In the genomic region with DNA sequence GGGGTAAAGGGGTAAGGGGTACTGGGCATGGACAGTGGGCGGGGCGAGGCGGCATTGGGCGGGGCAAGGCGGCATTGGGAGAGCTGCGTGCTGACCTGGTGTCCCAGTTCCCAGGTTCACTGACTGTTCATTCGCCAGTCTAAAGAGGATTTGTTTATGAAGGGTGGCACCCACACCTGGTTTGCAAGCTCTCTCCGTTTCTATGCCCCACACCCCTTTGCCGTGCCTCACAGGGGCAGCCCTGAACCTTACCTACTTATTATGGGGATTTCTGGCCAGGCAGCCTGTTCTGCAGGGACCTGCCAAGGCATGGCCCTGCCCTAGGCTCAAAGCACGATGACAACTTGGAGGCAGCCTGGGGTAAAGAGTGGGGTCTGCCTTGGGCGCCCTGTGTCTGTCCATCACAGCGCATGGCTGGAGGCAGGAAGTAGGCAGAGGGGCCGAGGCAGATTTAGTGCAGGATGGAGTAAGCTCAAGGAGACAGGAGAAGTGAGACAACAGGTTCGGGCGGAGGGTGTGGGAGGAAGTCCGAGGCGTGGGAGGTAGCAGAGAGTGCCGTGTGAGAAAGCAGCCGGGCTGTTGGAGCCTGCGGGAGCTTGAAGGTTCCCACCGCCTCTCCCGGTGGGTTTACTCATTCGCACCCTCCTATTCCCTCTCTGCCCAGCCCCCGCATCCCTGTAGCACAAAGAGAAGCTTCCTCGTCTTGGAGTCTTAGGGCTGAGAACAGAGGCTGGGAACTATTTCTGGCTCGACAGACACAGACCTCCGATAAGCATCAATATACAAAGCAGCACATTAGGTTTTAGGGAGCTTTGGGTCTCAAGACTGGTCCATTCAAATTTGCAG, we compare ENCODE assay signal across 8 mouse cellular contexts. TPM values are rescaled to one million over a fixed set of nuclear protein-coding genes. Genes with fewer than 3 reads are reported as not detected.
DNase-seq lines count a peak whose midpoint lies in the region; ATAC-seq and TF ChIP-seq lines count a peak whose summit lies in the region.

No protein-coding gene starts in this region.

- no peak overlapping the region for H3K27ac ChIP-seq in thymus, adult 2 months (ENCODE audit: control insufficient read depth, insufficient read depth, low read length)
- no peak overlapping the region for H3K27ac ChIP-seq in forebrain, embryonic 16.5 days (ENCODE audit: low read length)
- no peak overlapping the region for H3K27ac ChIP-seq in neural tube, embryonic 15.5 days (replicated peaks)

- ATAC-seq in forebrain, embryonic 16.5 days: peak; percentile 30; the same call in 1 of the 2 replicates
- ATAC-seq in inflammation-experienced regulatory T-cells, adult 6 months: peak; percentile 78
- ATAC-seq in neural tube, embryonic 15.5 days (ENCODE audit: low FRiP score): 0 out of 2 replicates have a peak, but pooled peaks have one; percentile 15

- intact Hi-C loops in gastrocnemius, postnatal 36 days (cut with DNase I): no loop called here

- peak; percentile 33 for DNase-seq in thymus, adult 2 months
- no peak for DNase-seq in thymus, postnatal 10 days (ENCODE audit: low spot score in 2 of 2)
- no peak for DNase-seq in lung, adult 2 months
- no peak for DNase-seq in Muller cell, postnatal 12 days (ENCODE audit: inconsistent ontology term)
- DNase-seq in gastrocnemius, postnatal 36 days: no peak

- TF ChIP-seq CTCF in thymus, adult 2 months (IDR thresholded peaks at IDR 0.05; ENCODE audit: borderline replicate concordance, control insufficient read depth, extremely low read depth, insufficient read depth, low read length, poor library complexity): peak; percentile 28; the same call in 1 of the 2 replicates
- TF ChIP-seq CTCF in lung, adult 2 months (IDR thresholded peaks at IDR 0.05; ENCODE audit: insufficient read depth, low read length): no peak

- peak overlapping the region; percentile 47 for H3K4me2 ChIP-seq in forebrain, embryonic 16.5 days (ENCODE audit: low read length)
- peak overlapping the region; percentile 48 for H3K4me2 ChIP-seq in neural tube, embryonic 15.5 days

- H3K4me1 ChIP-seq in thymus, adult 2 months (replicated peaks; ENCODE audit: control insufficient read depth, insufficient read depth, low read length): peaks cover 17% of the 10 kb centered on the region
- peaks cover 9% of the 10 kb centered on the region for H3K4me1 ChIP-seq in forebrain, embryonic 16.5 days (replicated peaks; ENCODE audit: control insufficient read depth, insufficient read depth, low read length)
- H3K4me1 ChIP-seq in lung, adult 2 months (ENCODE audit: control insufficient read depth, insufficient read depth, low read length): peaks cover 9% of the 10 kb centered on the region; the same call in 1 of the 2 replicates
- H3K4me1 ChIP-seq in neural tube, embryonic 15.5 days: peaks cover 18% of the 10 kb centered on the region

- TF ChIP-seq POLR2A in thymus, adult 2 months (IDR thresholded peaks at IDR 0.05; ENCODE audit: control insufficient read depth, extremely low read depth, insufficient read depth, low read length, poor library complexity): no peak
- TF ChIP-seq POLR2A in lung, adult 2 months (IDR thresholded peaks at IDR 0.05; ENCODE audit: borderline replicate concordance, extremely low read depth, low read depth, low read length): no peak

- H3K9ac ChIP-seq in forebrain, embryonic 16.5 days (replicated peaks; ENCODE audit: low read depth, low read length): peak overlapping the region; percentile 43
- no peak overlapping the region for H3K9ac ChIP-seq in neural tube, embryonic 15.5 days (replicated peaks)

- H3K36me3 ChIP-seq in thymus, adult 2 months (ENCODE audit: control insufficient read depth, insufficient read depth, low read length): no peaks in the 10 kb centered on the region
- no peaks in the 10 kb centered on the region for H3K36me3 ChIP-seq in forebrain, embryonic 16.5 days (ENCODE audit: control insufficient read depth, insufficient read depth)
- no peaks in the 10 kb centered on the region for H3K36me3 ChIP-seq in neural tube, embryonic 15.5 days

- WGBS in thymus, adult 2 months: 28% methylated on average over 27 of the region's 27 CpGs
- WGBS in forebrain, embryonic 16.5 days: 12% methylated on average over 27 of the region's 27 CpGs
- 12% methylated on average over 27 of the region's 27 CpGs for WGBS in lung, adult 2 months
- WGBS in neural tube, embryonic 15.5 days: 20% methylated on average over 27 of the region's 27 CpGs

- H3K4me3 ChIP-seq in thymus, adult 2 months (ENCODE audit: control insufficient read depth, insufficient read depth, low read length): no peak overlapping the region
- H3K4me3 ChIP-seq in forebrain, embryonic 16.5 days (replicated peaks; ENCODE audit: low read length): peak overlapping the region; percentile 21
- H3K4me3 ChIP-seq in lung, adult 2 months (replicated peaks; ENCODE audit: extremely low read depth, low read depth, low read length): peak overlapping the region; percentile 21
- H3K4me3 ChIP-seq in neural tube, embryonic 15.5 days (replicated peaks): 0 out of 2 replicates have a peak overlapping the region, but pooled peaks have one; percentile 1

- H3K27me3 ChIP-seq in thymus, adult 2 months (ENCODE audit: control insufficient read depth, insufficient read depth, low read length): no peaks in the 10 kb centered on the region
- no peaks in the 10 kb centered on the region; the same call in 1 of the 2 replicates for H3K27me3 ChIP-seq in forebrain, embryonic 16.5 days (replicated peaks; ENCODE audit: control insufficient read depth, insufficient read depth, low read length)
- peaks cover 15% of the 10 kb centered on the region; the same call in 1 of the 2 replicates for H3K27me3 ChIP-seq in neural tube, embryonic 15.5 days (replicated peaks)

- H3K9me3 ChIP-seq in forebrain, embryonic 16.5 days (ENCODE audit: control insufficient read depth, low read length): no peaks in the 10 kb centered on the region
- no peaks in the 10 kb centered on the region for H3K9me3 ChIP-seq in neural tube, embryonic 15.5 days (replicated peaks)

RNA-seq across cellular contexts. Expression of a gene that starts 14.4 kb away (rescaled TPM):
- 2.1 and 2.2 TPM in 2 replicates for polyA plus RNA-seq in thymus, adult 2 months (2012; rRNA removed)
- 0.88 TPM in 1 of 2 replicates, not detected in the other for polyA plus RNA-seq in forebrain, embryonic 16.5 days (2015; fragmentation: Nextera tagmentation; extraction: Ambion mirVana)
- polyA plus RNA-seq in inflammation-experienced regulatory T-cells, adult 6 months (2017; shearing (Covaris generic)): not detected
- 0.26 and 1.5 TPM in 2 replicates for polyA plus RNA-seq in lung, adult 2 months (2012; rRNA removed)
- 19.9 and 31.1 TPM in 2 replicates for polyA plus RNA-seq in neural tube, embryonic 15.5 days (2015; fragmentation: Nextera tagmentation; extraction: Ambion mirVana)
- total RNA-seq in gastrocnemius, postnatal 36 days (2021): 100 to 1,000 TPM in 1 of 2 experiments, 10 to 100 TPM in 1; 69.4 to 433 TPM

RNA-seq across cellular contexts. Expression of a gene that starts 24.8 kb away (rescaled TPM):
- polyA plus RNA-seq in thymus, adult 2 months (2012; rRNA removed): 36.0 and 38.7 TPM in 2 replicates
- polyA plus RNA-seq in forebrain, embryonic 16.5 days (2015; fragmentation: Nextera tagmentation; extraction: Ambion mirVana): 0.31 and 0.44 TPM in 2 replicates
- 1 to 10 TPM; 1.9 to 5.2 (median 2.4) TPM for polyA plus RNA-seq in inflammation-experienced regulatory T-cells, adult 6 months (2017; shearing (Covaris generic))
- 6.9 and 43.2 TPM in 2 replicates for polyA plus RNA-seq in lung, adult 2 months (2012; rRNA removed)
- 0.65 and 15.3 TPM in 2 replicates for polyA plus RNA-seq in neural tube, embryonic 15.5 days (2015; fragmentation: Nextera tagmentation; extraction: Ambion mirVana)
- not detected for total RNA-seq in gastrocnemius, postnatal 36 days (2021)

RNA-seq across cellular contexts. Expression of a gene that starts 27.7 kb away (rescaled TPM):
- polyA plus RNA-seq in thymus, adult 2 months (2012; rRNA removed): 62.1 and 67.6 TPM in 2 replicates
- 17.3 and 19.9 TPM in 2 replicates for polyA plus RNA-seq in forebrain, embryonic 16.5 days (2015; fragmentation: Nextera tagmentation; extraction: Ambion mirVana)
- polyA plus RNA-seq in inflammation-experienced regulatory T-cells, adult 6 months (2017; shearing (Covaris generic)): 1 to 10 TPM in 1 of 3 experiments, under 1 TPM in 1, not detected in 1; 0.94 to 7.2 TPM
- 98.6 and 156 TPM in 2 replicates for polyA plus RNA-seq in lung, adult 2 months (2012; rRNA removed)
- 54.1 and 62.9 TPM in 2 replicates for polyA plus RNA-seq in neural tube, embryonic 15.5 days (2015; fragmentation: Nextera tagmentation; extraction: Ambion mirVana)
- 100 to 1,000 TPM; 108 to 122 TPM for total RNA-seq in gastrocnemius, postnatal 36 days (2021)

RNA-seq across cellular contexts. Expression of a gene that starts 42.6 kb away (rescaled TPM):
- 6.7 and 90.4 TPM in 2 replicates for polyA plus RNA-seq in thymus, adult 2 months (2012; rRNA removed)
- 0.60 and 0.63 TPM in 2 replicates for polyA plus RNA-seq in forebrain, embryonic 16.5 days (2015; fragmentation: Nextera tagmentation; extraction: Ambion mirVana)
- polyA plus RNA-seq in inflammation-experienced regulatory T-cells, adult 6 months (2017; shearing (Covaris generic)): under 1 TPM in 1 of 3 experiments, not detected in 2; 0.24 TPM
- polyA plus RNA-seq in lung, adult 2 months (2012; rRNA removed): 31.3 and 74.6 TPM in 2 replicates
- 9.7 and 12.3 TPM in 2 replicates for polyA plus RNA-seq in neural tube, embryonic 15.5 days (2015; fragmentation: Nextera tagmentation; extraction: Ambion mirVana)
- total RNA-seq in gastrocnemius, postnatal 36 days (2021): 1 to 10 TPM; 2.9 to 5.4 TPM

Comparison
In these comparisons a context has a peak if more than half of its experiments do, and no peak if none do; other contexts are left out.
1. ATAC-seq: peak in every context shown above with its lines; median percentile 78 in inflammation-experienced regulatory T-cells, adult 6 months; 30 in forebrain, embryonic 16.5 days; 15 in neural tube, embryonic 15.5 days.